Mouse (Mus musculus): ENCODE results near the gene Stap2. TPM values are rescaled to one million over a fixed set of nuclear protein-coding genes. Genes with fewer than 3 reads are reported as not detected.
A peak's percentile ranks its signal among the peaks of the same experiment; 100 is the strongest.

The Stap2 gene
- polyA plus RNA-seq, 1 experiment: 60.4 TPM

DNA sequence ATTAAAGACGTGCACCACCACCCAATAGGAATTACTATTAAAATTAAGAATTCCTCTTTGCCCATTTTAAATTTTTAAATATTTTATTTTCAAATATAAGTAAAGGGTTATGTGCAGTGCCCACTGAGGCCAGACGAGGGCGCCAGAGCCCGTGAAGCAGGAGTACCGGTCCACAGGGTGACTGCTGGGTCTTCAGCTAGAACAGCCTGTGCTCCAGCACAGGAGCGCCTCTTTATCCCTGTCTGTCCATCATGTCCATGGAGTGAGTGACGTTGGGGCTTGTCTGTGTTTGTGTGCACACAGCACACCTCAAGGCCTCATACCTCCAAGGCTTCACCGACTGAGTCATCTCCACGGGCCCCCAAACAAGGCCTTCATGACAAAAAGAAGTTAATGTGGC is 48.2 kb downstream of the Stap2 start:
- peak; percentile 74 for DNase-seq
- Histone ChIP-seq H3K4me3 (replicated peaks; ENCODE audit: extremely low read depth, low read depth, low read length) (no peak overlapping the region), H3K4me1 (ENCODE audit: control insufficient read depth, insufficient read depth, low read length) (peaks cover 2% of the 10 kb centered on the region; the same call in 1 of the 2 replicates)
- TF ChIP-seq CTCF (IDR thresholded peaks at IDR 0.05; ENCODE audit: insufficient read depth, low read length): peak; percentile 82
- no peak for TF ChIP-seq POLR2A (IDR thresholded peaks at IDR 0.05; ENCODE audit: borderline replicate concordance, extremely low read depth, low read depth, low read length)
- 18% methylated on average over 9 of the region's 9 CpGs for WGBS

DNA sequence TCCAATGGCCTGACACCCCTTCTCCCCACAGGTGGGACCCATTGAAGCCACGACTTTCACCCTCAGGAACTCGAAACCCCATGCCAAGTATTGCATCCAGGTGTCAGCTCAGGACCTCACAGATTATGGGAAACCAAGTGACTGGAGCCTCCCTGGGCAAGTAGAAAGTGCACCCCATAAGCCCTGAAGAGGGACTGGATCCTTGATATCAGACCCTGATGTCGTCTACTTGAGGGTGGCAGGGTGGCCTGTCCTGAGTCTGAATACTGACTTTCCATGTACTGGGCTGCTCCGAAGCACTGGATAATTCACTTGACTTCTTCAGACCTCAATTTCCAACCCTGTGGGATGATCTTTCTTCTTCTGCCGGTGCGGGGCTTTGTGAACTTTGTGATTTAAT is 48.8 kb downstream of the Stap2 start:
- WGBS: 41% methylated on average over 6 of the region's 6 CpGs
- Histone ChIP-seq H3K4me3 (replicated peaks; ENCODE audit: extremely low read depth, low read depth, low read length) (no peak overlapping the region), H3K4me1 (ENCODE audit: control insufficient read depth, insufficient read depth, low read length) (peaks cover 2% of the 10 kb centered on the region; the same call in 1 of the 2 replicates)
- DNase-seq: no peak
- TF ChIP-seq POLR2A (IDR thresholded peaks at IDR 0.05; ENCODE audit: borderline replicate concordance, extremely low read depth, low read depth, low read length) (no peak), CTCF (IDR thresholded peaks at IDR 0.05; ENCODE audit: insufficient read depth, low read length) (no peak)

- 10% methylated on average over 26 of the region's 26 CpGs for WGBS
- TF ChIP-seq CTCF (IDR thresholded peaks at IDR 0.05; ENCODE audit: insufficient read depth, low read length): no peak
- no peak for TF ChIP-seq POLR2A (IDR thresholded peaks at IDR 0.05; ENCODE audit: borderline replicate concordance, extremely low read depth, low read depth, low read length)
- Histone ChIP-seq H3K4me3 (replicated peaks; ENCODE audit: extremely low read depth, low read depth, low read length) (peak overlapping the region; percentile 45), H3K4me1 (ENCODE audit: control insufficient read depth, insufficient read depth, low read length) (peaks cover 2% of the 10 kb centered on the region; the same call in 1 of the 2 replicates)
- DNase-seq: peak; percentile 83
These were observed 49.3 kb downstream of the Stap2 start for GRCm38 (mm10) chr17:55956129-55956528.

GRCm38 (mm10) chr17:55954229-55954628 is 51.2 kb downstream of the Stap2 start:
- H3K4me1 ChIP-seq (ENCODE audit: control insufficient read depth, insufficient read depth, low read length): no peaks in the 10 kb centered on the region; the same call in 1 of the 2 replicates
- TF ChIP-seq POLR2A (IDR thresholded peaks at IDR 0.05; ENCODE audit: borderline replicate concordance, extremely low read depth, low read depth, low read length) (no peak), CTCF (IDR thresholded peaks at IDR 0.05; ENCODE audit: insufficient read depth, low read length) (no peak)
- no peak overlapping the region for H3K4me3 ChIP-seq (replicated peaks; ENCODE audit: extremely low read depth, low read depth, low read length)
- no peak for DNase-seq
- 28% methylated on average over 16 of the region's 16 CpGs for WGBS

- Histone ChIP-seq H3K4me1 (ENCODE audit: control insufficient read depth, insufficient read depth, low read length) (no peaks in the 10 kb centered on the region; the same call in 1 of the 2 replicates), H3K4me3 (replicated peaks; ENCODE audit: extremely low read depth, low read depth, low read length) (no peak overlapping the region)
- no peak for DNase-seq
- WGBS: 67% methylated on average over 6 of the region's 6 CpGs
- TF ChIP-seq POLR2A (IDR thresholded peaks at IDR 0.05; ENCODE audit: borderline replicate concordance, extremely low read depth, low read depth, low read length) (no peak), CTCF (IDR thresholded peaks at IDR 0.05; ENCODE audit: insufficient read depth, low read length) (no peak)
These were observed 51.6 kb downstream of the Stap2 start for GRCm38 (mm10) chr17:55953751-55954150.

- no peak for DNase-seq
These were observed 52.8 kb downstream of the Stap2 start, which contains the start of gene Ebi3 for GRCm38 (mm10) chr17:55952447-55953027. Ebi3 (plus strand) TSS chr17:55952640.

GRCm38 (mm10) chr17:55952041-55952440 is 53.3 kb downstream of the Stap2 start:
- TF ChIP-seq POLR2A (IDR thresholded peaks at IDR 0.05; ENCODE audit: borderline replicate concordance, extremely low read depth, low read depth, low read length) (no peak), CTCF (IDR thresholded peaks at IDR 0.05; ENCODE audit: insufficient read depth, low read length) (no peak)
- DNase-seq: no peak
- Histone ChIP-seq H3K4me1 (ENCODE audit: control insufficient read depth, insufficient read depth, low read length) (no peaks in the 10 kb centered on the region), H3K4me3 (replicated peaks; ENCODE audit: extremely low read depth, low read depth, low read length) (no peak overlapping the region)

More at GRCm38 (mm10) chr17:55952447-55953027, 52.8 kb downstream of the Stap2 start, which contains the start of gene Ebi3:
- no peak for TF ChIP-seq CTCF (IDR thresholded peaks at IDR 0.05; ENCODE audit: insufficient read depth, low read length)
- no peak for TF ChIP-seq POLR2A (IDR thresholded peaks at IDR 0.05; ENCODE audit: borderline replicate concordance, extremely low read depth, low read depth, low read length)
- Histone ChIP-seq H3K4me1 (ENCODE audit: control insufficient read depth, insufficient read depth, low read length) (no peaks in the 10 kb centered on the region), H3K4me3 (replicated peaks; ENCODE audit: extremely low read depth, low read depth, low read length) (no peak within 1 kb of the TSS)
- 58% methylated on average over 6 of the region's 6 CpGs for WGBS

DNA sequence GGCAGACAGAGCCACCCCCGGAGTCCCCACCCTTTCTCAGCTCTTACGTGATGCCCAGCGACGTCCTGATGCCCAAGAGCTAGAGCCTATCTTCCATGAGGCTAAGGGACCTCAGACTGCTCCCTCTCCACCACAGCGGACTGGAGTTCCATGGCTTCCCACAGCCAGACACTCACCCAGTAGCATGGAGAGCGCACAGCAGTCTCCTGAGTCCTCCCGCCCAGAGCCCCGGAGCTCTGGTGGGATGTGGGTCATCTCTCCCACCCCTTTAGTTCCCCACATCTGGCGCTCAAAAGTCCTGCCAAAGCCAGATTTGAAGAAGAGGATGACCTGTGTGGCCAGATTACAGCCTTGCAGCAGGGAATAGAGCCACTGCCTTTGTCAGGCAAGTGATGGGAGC is 54.8 kb downstream of the Stap2 start:
- TF ChIP-seq POLR2A (IDR thresholded peaks at IDR 0.05; ENCODE audit: borderline replicate concordance, extremely low read depth, low read depth, low read length) (no peak), CTCF (IDR thresholded peaks at IDR 0.05; ENCODE audit: insufficient read depth, low read length) (no peak)
- Histone ChIP-seq H3K4me3 (replicated peaks; ENCODE audit: extremely low read depth, low read depth, low read length) (no peak overlapping the region), H3K4me1 (ENCODE audit: control insufficient read depth, insufficient read depth, low read length) (peaks cover 2% of the 10 kb centered on the region)
- no peak for DNase-seq
- WGBS: 70% methylated on average over 9 of the region's 9 CpGs

DNA sequence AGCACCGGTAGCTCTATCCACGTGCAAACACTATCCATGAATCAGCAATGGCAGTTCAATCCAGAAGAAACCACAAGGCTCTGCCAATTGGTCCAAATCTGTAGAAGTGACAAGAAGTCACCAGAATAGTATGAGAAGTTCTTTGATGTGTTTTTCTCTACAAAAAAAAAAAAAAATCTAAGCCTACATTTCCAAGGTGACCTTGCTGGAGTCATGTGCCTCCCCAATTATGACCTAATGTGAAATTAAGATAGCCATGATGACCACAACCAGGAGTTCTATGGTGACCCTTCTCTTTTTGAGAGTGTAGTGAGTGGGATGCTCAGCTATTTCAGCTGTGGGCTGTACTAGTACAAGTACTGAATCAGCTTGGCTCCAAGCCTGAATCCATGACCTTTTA is 56.0 kb downstream of the Stap2 start, which contains the start of gene Zfp119b:
Zfp119b (minus strand) TSS at position 101 of the 400 bp plus-strand sequence.
- peaks cover 2% of the 10 kb centered on the region for H3K4me1 ChIP-seq (ENCODE audit: control insufficient read depth, insufficient read depth, low read length)
- TF ChIP-seq CTCF (IDR thresholded peaks at IDR 0.05; ENCODE audit: insufficient read depth, low read length) (no peak), POLR2A (IDR thresholded peaks at IDR 0.05; ENCODE audit: borderline replicate concordance, extremely low read depth, low read depth, low read length) (no peak)
- no peak for DNase-seq
- WGBS: 82% methylated on average over 2 of the region's 2 CpGs
- no peak within 1 kb of the TSS for H3K4me3 ChIP-seq (replicated peaks; ENCODE audit: extremely low read depth, low read depth, low read length)

DNA sequence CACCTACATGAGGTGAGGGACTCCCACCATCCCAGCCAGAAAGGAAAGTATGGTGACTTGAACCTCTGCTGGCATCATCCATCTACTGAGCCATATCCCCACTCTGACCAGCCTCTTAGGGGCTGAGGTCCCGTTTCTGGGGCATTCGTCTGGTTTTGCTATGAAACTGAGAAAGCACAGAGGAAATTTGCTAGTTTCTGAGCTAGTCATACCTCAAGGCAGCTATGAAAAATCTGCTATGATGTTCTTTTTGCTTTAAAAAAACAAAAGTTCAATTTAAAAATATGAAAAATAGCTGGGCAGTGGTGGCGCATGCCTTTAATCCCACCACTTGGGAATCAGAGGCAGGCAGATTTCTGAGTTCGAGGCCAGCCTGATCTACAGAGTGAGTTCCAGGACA is 56.7 kb downstream of the Stap2 start:
- WGBS: 84% methylated on average over 4 of the region's 4 CpGs

More for the DNA sequence above, 56.7 kb downstream of the Stap2 start:
- TF ChIP-seq CTCF (IDR thresholded peaks at IDR 0.05; ENCODE audit: insufficient read depth, low read length): no peak
- no peak for TF ChIP-seq POLR2A (IDR thresholded peaks at IDR 0.05; ENCODE audit: borderline replicate concordance, extremely low read depth, low read depth, low read length)
- Histone ChIP-seq H3K4me3 (replicated peaks; ENCODE audit: extremely low read depth, low read depth, low read length) (no peak overlapping the region), H3K4me1 (ENCODE audit: control insufficient read depth, insufficient read depth, low read length) (peaks cover 2% of the 10 kb centered on the region)
- no peak for DNase-seq

Other genes starting within 250 kb of the Stap2 start
- 0.35 and 0.90 TPM in 2 replicates for gene Zfp119a, start 126.7 kb downstream of the Stap2 start, polyA plus RNA-seq (2012; rRNA removed)
- gene Zfp959, start 113.5 kb downstream of the Stap2 start, polyA plus RNA-seq (2012; rRNA removed): 0.96 and 1.2 TPM in 2 replicates
- 0.29 and 0.70 TPM in 2 replicates for gene Zfp119b, start 56.1 kb downstream of the Stap2 start, polyA plus RNA-seq (2012; rRNA removed)
- 7.3 and 12.4 TPM in 2 replicates for gene Ebi3, start 52.9 kb downstream of the Stap2 start, polyA plus RNA-seq (2012; rRNA removed)
- 8.8 and 9.5 TPM in 2 replicates for gene Yju2, start 46.5 kb downstream of the Stap2 start, polyA plus RNA-seq (2012; rRNA removed)
- gene Shd, start 35.1 kb downstream of the Stap2 start, polyA plus RNA-seq (2012; rRNA removed): 1.6 and 1.9 TPM in 2 replicates
- 0.17 and 0.31 TPM in 2 replicates for gene Fsd1, start 19.1 kb downstream of the Stap2 start, polyA plus RNA-seq (2012; rRNA removed)
- 99.7 and 103 TPM in 2 replicates for gene Mpnd, start 127 bp upstream of the Stap2 start, polyA plus RNA-seq (2012; rRNA removed)
- 72.8 and 74.1 TPM in 2 replicates for gene Sh3gl1, start 31.1 kb upstream of the Stap2 start, polyA plus RNA-seq (2012; rRNA removed)
- 1.6 and 2.3 TPM in 2 replicates for gene Chaf1a, start 34.9 kb upstream of the Stap2 start, polyA plus RNA-seq (2012; rRNA removed)
- gene Ubxn6, start 69.4 kb upstream of the Stap2 start, polyA plus RNA-seq (2012; rRNA removed): 59.3 and 69.3 TPM in 2 replicates
- 44.8 and 47.2 TPM in 2 replicates for gene Hdgfl2, start 74.0 kb upstream of the Stap2 start, polyA plus RNA-seq (2012; rRNA removed)
- gene Plin4, start 104.2 kb upstream of the Stap2 start, polyA plus RNA-seq (2012; rRNA removed): 25.2 and 38.9 TPM in 2 replicates
- 5.5 and 8.6 TPM in 2 replicates for gene Plin5, start 112.0 kb upstream of the Stap2 start, polyA plus RNA-seq (2012; rRNA removed)
- 174 and 240 TPM in 2 replicates for gene Lrg1, start 116.4 kb upstream of the Stap2 start, polyA plus RNA-seq (2012; rRNA removed)
- gene Sema6b, start 134.8 kb upstream of the Stap2 start, polyA plus RNA-seq (2012; rRNA removed): 12.5 and 21.2 TPM in 2 replicates
- gene Tnfaip8l1, start 156.9 kb upstream of the Stap2 start, polyA plus RNA-seq (2012; rRNA removed): 3.5 and 3.6 TPM in 2 replicates
- gene Mydgf, start 178.3 kb upstream of the Stap2 start, polyA plus RNA-seq (2012; rRNA removed): 42.4 and 48.7 TPM in 2 replicates
- 65.8 and 71.9 TPM in 2 replicates for gene Dpp9, start 213.3 kb upstream of the Stap2 start, polyA plus RNA-seq (2012; rRNA removed)

Data from lung, adult 2 months (tissue).